Mouse (Mus musculus) limb, embryonic 13.5 days (tissue): ENCODE results near the gene Ppm1b. TPM values are rescaled to one million over a fixed set of nuclear protein-coding genes. Genes with fewer than 3 reads are reported as not detected.

ENCODE experiments used
- ATAC-seq: fragments of 200-750 bp; cut with Nextera tagmentation; 2 replicates; pipeline ENCODE4 v1.8.0; 2017; ENCODE audit warnings: low read depth, moderate number of reproducible peaks, moderate TSS enrichment; ENCODE audit not compliant: low FRiP score
- H3K27ac ChIP-seq: fragments of 300-500 bp; sonication (generic); 2 replicates; pipeline ENCODE4 v1.5.1; 2015; ENCODE audit warnings: inconsistent platforms, mild to moderate bottlenecking, moderate library complexity
- H3K27me3 ChIP-seq: fragments of 300-500 bp; sonication (generic); 2 replicates; pipeline ENCODE4 v1.6.1; 2015; ENCODE audit warnings: mild to moderate bottlenecking, inconsistent platforms
- H3K36me3 ChIP-seq: fragments of 300-500 bp; sonication (generic); 2 replicates; pipeline ENCODE4 v1.6.1; 2015; ENCODE audit warnings: inconsistent platforms, mild to moderate bottlenecking, moderate library complexity
- H3K4me1 ChIP-seq: fragments of 300-500 bp; sonication (generic); 2 replicates; pipeline ENCODE4 v1.6.1; 2015; ENCODE audit warnings: inconsistent platforms
- H3K4me2 ChIP-seq: fragments of 300-500 bp; sonication (generic); replicated peaks from 2 replicates; pipeline ENCODE4 v1.6.1; 2015; ENCODE audit warnings: inconsistent platforms, mild to moderate bottlenecking, moderate library complexity
- H3K4me3 ChIP-seq: fragments of 300-500 bp; sonication (generic); 2 replicates; pipeline ENCODE4 v1.5.1; 2015; ENCODE audit warnings: moderate library complexity, mild to moderate bottlenecking, inconsistent platforms
- H3K9ac ChIP-seq: fragments of 300-500 bp; sonication (generic); 2 replicates; pipeline ENCODE4 v1.6.1; 2015; ENCODE audit warnings: mild to moderate bottlenecking, inconsistent platforms
- H3K9me3 ChIP-seq: fragments of 300-500 bp; sonication (generic); 2 replicates; pipeline ENCODE4 v1.6.1; 2016; ENCODE audit warnings: inconsistent platforms
- WGBS: fragments of 180-500 bp; shearing (Covaris S2); methylation state at CpG from one replicate; pipeline ENCODE4 v1.1.7; 2015; 5-methylcytosine and 5-hydroxymethylcytosine counted together
- polyA plus RNA-seq: library from polyadenylated mRNA; unstranded; fragments of >200 nt; fragmentation: Nextera tagmentation; extraction: Ambion mirVana; gene quantifications from 2 replicates; pipeline ENCODE4 v1.2.1, GENCODE M21; 2015

Gene Ppm1b
- polyA plus RNA-seq, 1 experiment from 2014 or later = 69.2 TPM

DNA sequence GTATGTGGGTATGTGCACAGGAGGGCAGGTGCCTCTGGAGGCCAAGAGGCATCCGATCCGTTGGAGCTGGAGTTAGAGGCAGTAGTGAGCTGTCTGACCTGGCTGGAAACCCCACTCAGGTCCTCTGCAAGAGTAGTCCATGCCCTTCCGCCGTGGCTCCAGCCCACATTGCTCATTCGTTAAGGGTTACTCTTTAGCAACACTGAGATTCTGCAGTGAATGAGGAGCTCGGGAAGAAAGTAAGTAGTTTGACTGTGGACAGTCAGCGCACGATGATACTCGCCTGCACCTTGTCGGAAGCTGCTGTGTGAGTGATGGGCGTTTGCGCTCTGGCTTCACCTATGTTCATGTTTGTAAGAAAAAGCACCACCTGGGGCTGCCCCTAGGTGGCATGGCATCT is 88.6 kb downstream of the Ppm1b start:
- ATAC-seq = no peak
- WGBS = 80% methylated on average over 12 of the region's 12 CpGs
- no peak overlapping the region for H3K4me3 ChIP-seq
- H3K9me3 ChIP-seq = no peaks in the 10 kb centered on the region
- H3K27ac ChIP-seq = no peak overlapping the region
- H3K9ac ChIP-seq = no peak overlapping the region
- no peaks in the 10 kb centered on the region for H3K36me3 ChIP-seq
- no peaks in the 10 kb centered on the region for H3K27me3 ChIP-seq
- no peak overlapping the region for H3K4me2 ChIP-seq
- no peaks in the 10 kb centered on the region for H3K4me1 ChIP-seq

- Histone ChIP-seq H3K4me1 (no peaks in the 10 kb centered on the region), H3K27ac (no peak overlapping the region), H3K36me3 (no peaks in the 10 kb centered on the region), H3K9ac (no peak overlapping the region), H3K4me2 (no peak overlapping the region), H3K4me3 (no peak overlapping the region), H3K27me3 (no peaks in the 10 kb centered on the region), H3K9me3 (no peaks in the 10 kb centered on the region)
- WGBS = 91% methylated on average over 5 of the region's 5 CpGs
- no peak for ATAC-seq
Measured at GRCm38 (mm10) chr17:85048379-85048778, 91.8 kb downstream of the Ppm1b start.

DNA sequence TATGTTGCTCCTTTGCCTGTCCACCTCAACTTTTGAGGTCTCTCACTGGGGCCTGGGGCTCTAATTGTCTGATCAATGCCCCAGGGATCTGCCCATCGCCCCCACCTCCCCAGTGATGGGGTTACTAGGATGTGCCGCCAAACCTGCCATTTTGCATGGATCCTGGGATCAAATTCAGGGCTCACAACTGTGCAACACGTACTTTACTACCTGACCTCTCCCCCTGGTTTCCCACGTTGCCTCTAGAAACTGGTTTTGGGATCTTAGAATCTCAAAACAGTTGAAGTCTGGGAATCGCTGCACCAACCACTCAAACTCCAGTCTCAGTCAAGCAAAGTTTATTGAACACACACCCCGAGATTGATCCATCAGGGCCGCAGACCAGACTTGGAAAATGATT is 101.7 kb downstream of the Ppm1b start:
- no peaks in the 10 kb centered on the region for H3K27me3 ChIP-seq
- no peak overlapping the region for H3K9ac ChIP-seq
- no peak for ATAC-seq
- H3K4me3 ChIP-seq = no peak overlapping the region
- no peaks in the 10 kb centered on the region for H3K4me1 ChIP-seq
- H3K27ac ChIP-seq = no peak overlapping the region
- H3K9me3 ChIP-seq = no peaks in the 10 kb centered on the region
- WGBS = 88% methylated on average over 7 of the region's 7 CpGs
- peaks cover 11% of the 10 kb centered on the region for H3K36me3 ChIP-seq
- H3K4me2 ChIP-seq = no peak overlapping the region

- ATAC-seq = no peak
- Histone ChIP-seq H3K4me2 (no peak overlapping the region), H3K27me3 (no peaks in the 10 kb centered on the region), H3K36me3 (peaks cover 20% of the 10 kb centered on the region), H3K4me3 (no peak overlapping the region), H3K9me3 (no peaks in the 10 kb centered on the region), H3K9ac (no peak overlapping the region), H3K27ac (no peak overlapping the region), H3K4me1 (no peaks in the 10 kb centered on the region)
- 94% methylated on average over 6 of the region's 6 CpGs for WGBS
Measured at GRCm38 (mm10) chr17:85059136-85059535, 102.6 kb downstream of the Ppm1b start.

DNA sequence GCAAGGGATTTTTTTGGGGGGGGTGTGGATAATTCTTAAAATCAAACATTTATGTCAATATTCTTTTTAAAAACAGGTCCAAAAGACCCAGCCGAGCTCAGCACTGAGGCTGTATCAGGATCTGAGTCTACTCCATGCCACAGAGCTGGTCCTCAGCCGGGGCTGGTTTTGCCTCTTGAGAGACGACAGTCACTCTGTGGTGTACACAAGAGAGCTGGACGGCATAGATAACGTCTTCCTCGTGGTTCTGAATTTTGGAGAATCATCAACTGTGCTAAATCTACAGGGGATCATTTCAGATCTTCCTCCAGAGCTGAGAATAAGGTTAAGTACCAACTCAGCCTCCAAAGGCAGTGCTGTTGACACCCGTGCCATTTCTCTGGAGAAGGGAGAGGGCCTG is 107.0 kb downstream of the Ppm1b start:
- Histone ChIP-seq H3K4me2 (no peak overlapping the region), H3K9ac (no peak overlapping the region), H3K36me3 (peaks cover 62% of the 10 kb centered on the region), H3K27ac (no peak overlapping the region), H3K4me3 (no peak overlapping the region), H3K4me1 (no peaks in the 10 kb centered on the region), H3K27me3 (no peaks in the 10 kb centered on the region), H3K9me3 (no peaks in the 10 kb centered on the region)
- WGBS = 87% methylated on average over 7 of the region's 7 CpGs
- no peak for ATAC-seq

GRCm38 (mm10) chr17:85067331-85067730 is 110.8 kb downstream of the Ppm1b start:
- ATAC-seq = no peak
- Histone ChIP-seq H3K4me1 (peaks cover 5% of the 10 kb centered on the region; the same call in 1 of the 2 replicates), H3K9me3 (no peaks in the 10 kb centered on the region), H3K36me3 (peaks cover 89% of the 10 kb centered on the region), H3K9ac (no peak overlapping the region), H3K27ac (no peak overlapping the region), H3K4me3 (no peak overlapping the region), H3K27me3 (no peaks in the 10 kb centered on the region), H3K4me2 (no peak overlapping the region)
- 95% methylated on average over 7 of the region's 7 CpGs for WGBS

DNA sequence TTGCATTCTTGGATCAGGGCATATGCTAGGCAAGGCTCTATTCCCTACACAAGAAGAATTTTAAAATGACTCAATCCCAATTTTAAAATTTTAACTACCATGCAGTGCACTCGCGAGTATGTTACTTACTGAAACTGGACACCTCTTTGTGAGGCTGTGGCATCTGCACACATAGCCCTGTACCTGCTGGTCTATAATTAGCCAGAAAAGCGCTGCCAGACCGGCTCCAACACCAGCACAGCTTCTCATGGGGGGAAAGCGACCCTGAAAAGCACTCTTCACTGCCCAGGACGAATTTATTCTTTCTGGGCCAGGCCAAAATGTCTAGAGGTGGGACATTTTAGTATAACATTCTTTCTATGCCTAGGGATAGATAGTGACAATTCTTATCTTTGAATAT is 114.1 kb downstream of the Ppm1b start:
- Histone ChIP-seq H3K4me2 (no peak overlapping the region), H3K4me1 (peaks cover 12% of the 10 kb centered on the region; the same call in 1 of the 2 replicates), H3K9me3 (no peaks in the 10 kb centered on the region), H3K27me3 (no peaks in the 10 kb centered on the region), H3K4me3 (no peak overlapping the region), H3K9ac (no peak overlapping the region), H3K36me3 (peaks cover 63% of the 10 kb centered on the region), H3K27ac (no peak overlapping the region)
- no peak for ATAC-seq
- 56% methylated on average over 6 of the region's 6 CpGs for WGBS

GRCm38 (mm10) chr17:85071088-85071775 is 114.7 kb downstream of the Ppm1b start:
- Histone ChIP-seq H3K36me3 (peaks cover 63% of the 10 kb centered on the region), H3K4me3 (no peak overlapping the region), H3K9ac (no peak overlapping the region), H3K9me3 (no peaks in the 10 kb centered on the region), H3K27ac (no peak overlapping the region), H3K27me3 (no peaks in the 10 kb centered on the region), H3K4me2 (no peak overlapping the region), H3K4me1 (peaks cover 12% of the 10 kb centered on the region; the same call in 1 of the 2 replicates)
- WGBS = 82% methylated on average over 8 of the region's 8 CpGs
- ATAC-seq = no peak

- no peaks in the 10 kb centered on the region for H3K9me3 ChIP-seq
- WGBS = 53% methylated on average over 11 of the region's 11 CpGs
Measured at GRCm38 (mm10) chr17:85072383-85072782, 115.8 kb downstream of the Ppm1b start.

GRCm38 (mm10) chr17:85073214-85073613 is 116.7 kb downstream of the Ppm1b start:
- Histone ChIP-seq H3K9me3 (no peaks in the 10 kb centered on the region), H3K4me2 (no peak overlapping the region), H3K4me3 (no peak overlapping the region), H3K27me3 (no peaks in the 10 kb centered on the region), H3K4me1 (peaks cover 12% of the 10 kb centered on the region; the same call in 1 of the 2 replicates), H3K9ac (no peak overlapping the region), H3K36me3 (peaks cover 63% of the 10 kb centered on the region), H3K27ac (no peak overlapping the region)
- no peak for ATAC-seq
- 75% methylated on average over 7 of the region's 7 CpGs for WGBS

More at GRCm38 (mm10) chr17:85072383-85072782, 115.8 kb downstream of the Ppm1b start:
- no peak for ATAC-seq
- Histone ChIP-seq H3K27me3 (no peaks in the 10 kb centered on the region), H3K9ac (no peak overlapping the region), H3K36me3 (peaks cover 64% of the 10 kb centered on the region), H3K4me1 (peaks cover 12% of the 10 kb centered on the region; the same call in 1 of the 2 replicates), H3K27ac (no peak overlapping the region), H3K4me3 (no peak overlapping the region), H3K4me2 (no peak overlapping the region)

Other genes starting within 250 kb of the Ppm1b start
- 43.2 and 45.5 TPM in 2 replicates for gene Lrpprc, start 166.0 kb upstream of the Ppm1b start, polyA plus RNA-seq
- gene Slc3a1, start 71.6 kb downstream of the Ppm1b start, polyA plus RNA-seq = 0.34 TPM in 2 replicates
- 25.8 and 29.6 TPM in 2 replicates for gene Prepl, start 133.5 kb downstream of the Ppm1b start, polyA plus RNA-seq
- 13.8 and 15.7 TPM in 2 replicates for gene Camkmt, start 133.8 kb downstream of the Ppm1b start, polyA plus RNA-seq